Mouse (Mus musculus): ENCODE measurements around the gene Ccdc116. TPM values are rescaled to one million over a fixed set of nuclear protein-coding genes. Genes with fewer than 3 reads are reported as not detected.

Ccdc116 gene
- polyA plus RNA-seq, 1 experiment from 2014 or later = 1.5 TPM

- peak overlapping the region; percentile 79 for H3K4me2 ChIP-seq
- no peaks in the 10 kb centered on the region for H3K27me3 ChIP-seq
- peaks cover 44% of the 10 kb centered on the region for H3K4me1 ChIP-seq (replicated peaks)
- H3K9ac ChIP-seq = peak overlapping the region; percentile 71
- peak overlapping the region; percentile 40; the same call in 1 of the 2 replicates for H3K27ac ChIP-seq
- ATAC-seq (ENCODE audit: low FRiP score) = peak; percentile 45
- peak overlapping the region; percentile 51 for H3K4me3 ChIP-seq
- WGBS = under 1% methylated on average over 22 of the region's 22 CpGs
- no peaks in the 10 kb centered on the region for H3K36me3 ChIP-seq
- H3K9me3 ChIP-seq = no peaks in the 10 kb centered on the region
Observed at GRCm38 (mm10) chr16:17124119-17124870, 22.7 kb downstream of the Ccdc116 start.

DNA sequence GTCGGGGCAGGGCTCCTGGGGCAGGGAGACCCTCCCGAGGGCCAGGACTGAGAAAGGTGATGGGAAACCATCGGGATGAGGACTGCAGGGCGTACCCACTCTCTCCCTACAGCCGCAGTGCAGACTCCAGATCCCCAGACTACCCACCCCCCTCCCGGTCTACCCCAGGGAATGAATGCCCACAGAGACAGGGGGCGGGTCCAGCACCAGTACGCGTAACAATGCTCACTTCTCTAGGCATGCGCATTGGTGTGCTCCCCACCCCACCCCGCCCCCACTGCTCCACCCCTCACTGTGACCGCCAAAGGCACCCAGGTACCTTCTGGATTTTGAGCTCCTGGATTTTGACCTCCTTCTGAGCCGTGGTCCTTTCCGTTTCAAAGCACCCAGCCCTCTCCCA lies 25.5 kb downstream of the Ccdc116 start:
- WGBS = 33% methylated on average over 14 of the region's 14 CpGs
- Histone ChIP-seq H3K36me3 (0 out of 2 replicates have a peak, but pooled peaks cover 2% of the 10 kb centered on the region), H3K9me3 (no peaks in the 10 kb centered on the region), H3K4me1 (replicated peaks) (peaks cover 44% of the 10 kb centered on the region), H3K9ac (0 out of 2 replicates have a peak overlapping the region, but pooled peaks have one; percentile 29), H3K4me3 (peak overlapping the region; percentile 23), H3K4me2 (peak overlapping the region; percentile 41), H3K27ac (0 out of 2 replicates have a peak overlapping the region, but pooled peaks have one; percentile 12), H3K27me3 (no peaks in the 10 kb centered on the region)
- 0 out of 2 replicates have a peak, but pooled peaks have one; percentile 21 for ATAC-seq (ENCODE audit: low FRiP score)

DNA sequence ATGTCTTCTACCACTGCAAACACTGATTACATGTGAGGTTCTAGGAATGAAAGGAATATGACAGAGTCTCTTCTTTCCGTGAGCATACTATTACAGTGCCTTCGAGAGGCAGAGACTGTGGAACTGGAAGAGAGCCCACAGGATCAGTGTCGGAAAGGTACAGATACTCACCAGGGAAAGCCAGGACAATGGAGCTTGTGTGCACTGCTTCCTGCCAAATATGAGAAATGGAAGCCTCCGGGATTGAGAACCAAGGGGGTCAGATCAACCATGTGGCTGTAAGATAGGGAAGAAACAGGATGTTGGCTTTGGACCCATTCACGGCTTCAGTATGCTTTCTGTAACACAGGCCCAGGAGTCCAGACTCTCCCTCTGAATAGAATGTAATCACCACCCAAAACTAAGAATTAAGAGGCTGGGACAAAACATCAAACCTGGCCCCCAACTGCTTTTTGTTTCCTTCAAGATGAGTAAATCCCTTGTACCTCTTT lies 29.7 kb downstream of the Ccdc116 start:
- Histone ChIP-seq H3K9ac (no peak overlapping the region), H3K27me3 (no peaks in the 10 kb centered on the region), H3K4me1 (replicated peaks) (peaks cover 15% of the 10 kb centered on the region), H3K4me2 (no peak overlapping the region), H3K9me3 (no peaks in the 10 kb centered on the region), H3K36me3 (peaks cover 10% of the 10 kb centered on the region), H3K27ac (no peak overlapping the region), H3K4me3 (no peak overlapping the region)
- ATAC-seq (ENCODE audit: low FRiP score) = no peak
- 88% methylated on average over 5 of the region's 5 CpGs for whole genome bisulfite sequencing

DNA sequence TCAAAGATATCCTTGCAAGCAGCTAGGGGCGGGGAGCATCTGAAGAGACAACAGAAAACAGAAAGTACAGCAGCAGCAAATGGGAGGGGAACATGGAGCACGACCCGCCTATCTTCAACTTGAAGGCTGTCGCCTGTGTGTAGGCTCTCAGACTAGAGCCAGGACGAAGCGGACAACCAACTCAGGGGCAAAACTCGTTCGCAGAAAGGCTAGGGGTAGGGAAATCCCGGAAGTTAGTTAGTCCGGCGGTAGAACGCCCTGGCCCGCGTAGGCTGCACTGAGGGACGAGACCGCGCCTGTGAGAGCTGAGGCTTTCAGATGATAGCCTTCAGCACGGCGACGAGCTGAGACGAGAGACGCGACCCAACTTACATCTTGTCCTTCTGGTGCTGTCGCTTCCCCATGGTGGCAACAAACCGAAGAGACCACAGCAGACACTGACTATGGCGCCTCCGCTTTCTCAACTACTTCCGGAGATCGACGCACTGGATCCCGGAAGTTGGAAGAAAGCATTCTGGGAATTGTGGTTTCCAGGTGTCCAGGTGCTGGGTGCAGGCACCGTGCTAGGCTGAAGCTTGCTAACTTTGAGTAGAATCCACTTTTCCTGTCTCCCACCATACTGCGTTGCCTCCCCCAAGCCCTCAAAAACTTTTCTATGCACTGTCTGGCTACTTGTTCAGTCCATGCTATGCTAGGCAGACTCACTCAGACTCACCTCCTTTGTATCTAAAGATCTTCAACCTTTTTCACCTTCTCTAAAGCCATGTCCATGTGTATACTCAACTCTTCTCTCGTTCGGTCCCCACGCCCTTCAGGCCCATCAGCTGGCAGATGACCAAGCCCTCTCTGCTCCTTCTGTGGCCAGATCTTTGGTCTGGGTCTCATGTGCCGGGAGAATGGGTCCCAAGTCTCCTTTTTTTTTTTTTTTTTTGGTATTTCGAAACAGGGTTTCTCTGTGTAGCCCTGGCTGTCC lies 36.0 kb downstream of the Ccdc116 start, which contains the start of gene Ppil2:
Gene Ppil2 (minus strand): TSS at position 487 of the 973 bp plus-strand sequence.
- Histone ChIP-seq H3K4me2 (peak within 1 kb of the TSS; percentile 64), H3K36me3 (peaks cover 30% of the 10 kb centered on the region), H3K4me3 (peak within 1 kb of the TSS; percentile 59), H3K27ac (peak within 1 kb of the TSS; percentile 65; the same call in 1 of the 2 replicates), H3K9me3 (no peaks in the 10 kb centered on the region), H3K27me3 (no peaks in the 10 kb centered on the region), H3K4me1 (replicated peaks) (peaks cover 17% of the 10 kb centered on the region), H3K9ac (peak within 1 kb of the TSS; percentile 72)
- ATAC-seq (ENCODE audit: low FRiP score) = peak; percentile 86
- WGBS = 10% methylated on average over 38 of the region's 38 CpGs

GRCm38 (mm10) chr16:17104600-17104999 lies 42.4 kb downstream of the Ccdc116 start:
- H3K36me3 ChIP-seq = peaks cover 84% of the 10 kb centered on the region
- no peak overlapping the region for H3K9ac ChIP-seq
- H3K9me3 ChIP-seq = no peaks in the 10 kb centered on the region
- H3K4me3 ChIP-seq = no peak overlapping the region
- no peak for ATAC-seq (ENCODE audit: low FRiP score)
- 92% methylated on average over 4 of the region's 4 CpGs for WGBS
- H3K4me2 ChIP-seq = no peak overlapping the region
- H3K27me3 ChIP-seq = no peaks in the 10 kb centered on the region
- no peak overlapping the region for H3K27ac ChIP-seq
- H3K4me1 ChIP-seq (replicated peaks) = peaks cover 21% of the 10 kb centered on the region

GRCm38 (mm10) chr16:17102630-17103220 lies 44.3 kb downstream of the Ccdc116 start:
- no peak overlapping the region for H3K27ac ChIP-seq
- H3K4me1 ChIP-seq (replicated peaks) = peaks cover 16% of the 10 kb centered on the region; the same call in 1 of the 2 replicates
- H3K36me3 ChIP-seq = peaks cover 94% of the 10 kb centered on the region
- no peak overlapping the region for H3K4me2 ChIP-seq
- no peaks in the 10 kb centered on the region for H3K9me3 ChIP-seq
- H3K27me3 ChIP-seq = no peaks in the 10 kb centered on the region
- no peak overlapping the region for H3K9ac ChIP-seq
- H3K4me3 ChIP-seq = no peak overlapping the region
- no peak for ATAC-seq (ENCODE audit: low FRiP score)
- 75% methylated on average over 7 of the region's 7 CpGs for WGBS

DNA sequence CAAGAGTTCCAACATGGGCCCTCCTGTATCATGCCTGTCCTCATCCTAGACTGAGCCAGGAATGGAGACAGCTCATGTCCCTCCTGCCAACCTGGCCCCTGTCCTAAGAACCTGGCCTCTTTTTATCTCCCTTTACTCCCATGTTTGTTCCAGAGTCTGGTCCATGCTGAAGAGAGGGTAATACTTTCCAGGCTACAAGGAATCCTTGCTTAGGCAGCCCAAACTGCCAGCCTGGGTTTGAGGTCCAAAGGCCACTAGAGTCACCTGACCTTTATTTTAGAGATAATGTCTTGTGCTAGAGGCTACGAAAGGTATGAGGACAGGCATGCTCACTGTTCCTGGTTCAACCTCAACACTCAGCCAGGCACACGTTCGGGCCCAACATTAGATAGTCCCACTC lies 50.1 kb downstream of the Ccdc116 start:
- no peak overlapping the region for H3K4me3 ChIP-seq
- no peaks in the 10 kb centered on the region for H3K27me3 ChIP-seq
- no peaks in the 10 kb centered on the region for H3K9me3 ChIP-seq
- 96% methylated on average over 3 of the region's 3 CpGs for WGBS
- peaks cover 92% of the 10 kb centered on the region for H3K36me3 ChIP-seq
- no peak overlapping the region for H3K27ac ChIP-seq
- no peak overlapping the region for H3K4me2 ChIP-seq
- H3K4me1 ChIP-seq (replicated peaks) = no peaks in the 10 kb centered on the region
- no peak overlapping the region for H3K9ac ChIP-seq
- no peak for ATAC-seq (ENCODE audit: low FRiP score)

MicroRNAs encoded within 50 kb of the gene (microRNA counts, 519-probe panel; counts per million panel counts)
- 4,897 counts per million, percentile 82 among the panel's probes with 10 or more counts for microRNA mmu-miR-130b
- 4,025 counts per million, percentile 62 among the panel's probes with 10 or more counts for microRNA mmu-miR-301b

Small RNA genes within 50 kb of the gene (microRNA-seq; reads per million reads assigned to microRNA genes)
- gene Mir130b = 6,754 reads per million, percentile 94 among the genes with 10 or more reads in this experiment
- gene Mir301b = 178 reads per million, percentile 58 among the genes with 10 or more reads in this experiment

Other genes starting within 250 kb of the Ccdc116 start
- gene Mapk1, start 163.8 kb downstream of the Ccdc116 start, polyA plus RNA-seq (2015; fragmentation: Nextera tagmentation; extraction: Ambion mirVana) = 166 and 169 TPM in 2 replicates
- 119 and 132 TPM in 2 replicates for gene Ypel1, start 77.5 kb downstream of the Ccdc116 start, polyA plus RNA-seq (2015; fragmentation: Nextera tagmentation; extraction: Ambion mirVana)
- 153 and 154 TPM in 2 replicates for gene Ppil2, start 36.0 kb downstream of the Ccdc116 start, polyA plus RNA-seq (2015; fragmentation: Nextera tagmentation; extraction: Ambion mirVana)
- gene 2610318N02Rik, start 22.1 kb downstream of the Ccdc116 start, polyA plus RNA-seq (2015; fragmentation: Nextera tagmentation; extraction: Ambion mirVana) = 22.4 and 30.0 TPM in 2 replicates
- 37.8 and 43.4 TPM in 2 replicates for gene Sdf2l1, start 14.8 kb downstream of the Ccdc116 start, polyA plus RNA-seq (2015; fragmentation: Nextera tagmentation; extraction: Ambion mirVana)
- 32.9 and 34.0 TPM in 2 replicates for gene Ydjc, start 2.6 kb downstream of the Ccdc116 start, polyA plus RNA-seq (2015; fragmentation: Nextera tagmentation; extraction: Ambion mirVana)
- 313 and 319 TPM in 2 replicates for gene Ube2l3, start 55.4 kb upstream of the Ccdc116 start, polyA plus RNA-seq (2015; fragmentation: Nextera tagmentation; extraction: Ambion mirVana)
- gene Rimbp3, start 61.4 kb upstream of the Ccdc116 start, polyA plus RNA-seq (2015; fragmentation: Nextera tagmentation; extraction: Ambion mirVana) = 1.8 and 1.9 TPM in 2 replicates
- 9.0 and 9.4 TPM in 2 replicates for gene Hic2, start 86.3 kb upstream of the Ccdc116 start, polyA plus RNA-seq (2015; fragmentation: Nextera tagmentation; extraction: Ambion mirVana)
- gene Tmem191c, start 128.8 kb upstream of the Ccdc116 start, polyA plus RNA-seq (2015; fragmentation: Nextera tagmentation; extraction: Ambion mirVana) = 32.6 and 33.3 TPM in 2 replicates
- 1.2 and 1.4 TPM in 2 replicates for gene Serpind1, start 184.1 kb upstream of the Ccdc116 start, polyA plus RNA-seq (2015; fragmentation: Nextera tagmentation; extraction: Ambion mirVana)